Mouse (Mus musculus) embryo, embryonic 10.5 days (tissue): ENCODE data around the gene Ltn1.

Source experiments
- DNase-seq: peaks from one replicate; pipeline ENCODE4 v3.0.0-alpha.2; 2015; ENCODE audit warnings: low spot score

The Ltn1 gene

GRCm38 (mm10) chr16:87432033-87432814, at the start of gene Ltn1:
Gene Ltn1 (minus strand): TSS chr16:87432612.
- peak; percentile 99 for DNase-seq

- no peak for DNase-seq
These were observed 38.2 kb upstream of the Ltn1 start for GRCm38 (mm10) chr16:87470579-87470978.

DNA sequence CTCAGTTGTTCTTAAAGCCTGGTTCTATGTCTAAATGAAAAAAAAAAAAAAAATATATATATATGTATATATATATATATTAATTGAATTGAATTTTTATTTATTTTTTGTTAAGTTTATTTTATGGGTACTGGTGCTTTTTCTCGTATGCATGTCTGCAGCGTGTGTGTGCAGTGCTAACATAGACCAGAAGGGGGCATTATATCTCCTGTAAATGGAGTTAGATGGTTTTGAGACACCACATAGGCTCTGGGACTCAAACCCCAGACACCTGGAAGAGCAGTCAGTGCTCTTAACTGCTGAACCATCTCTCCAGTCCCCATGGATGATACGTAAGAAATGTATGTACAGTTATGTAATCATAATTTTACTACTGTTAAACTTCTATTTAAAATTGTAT, 26.3 kb upstream of the Ltn1 start:
- DNase-seq: no peak

DNA sequence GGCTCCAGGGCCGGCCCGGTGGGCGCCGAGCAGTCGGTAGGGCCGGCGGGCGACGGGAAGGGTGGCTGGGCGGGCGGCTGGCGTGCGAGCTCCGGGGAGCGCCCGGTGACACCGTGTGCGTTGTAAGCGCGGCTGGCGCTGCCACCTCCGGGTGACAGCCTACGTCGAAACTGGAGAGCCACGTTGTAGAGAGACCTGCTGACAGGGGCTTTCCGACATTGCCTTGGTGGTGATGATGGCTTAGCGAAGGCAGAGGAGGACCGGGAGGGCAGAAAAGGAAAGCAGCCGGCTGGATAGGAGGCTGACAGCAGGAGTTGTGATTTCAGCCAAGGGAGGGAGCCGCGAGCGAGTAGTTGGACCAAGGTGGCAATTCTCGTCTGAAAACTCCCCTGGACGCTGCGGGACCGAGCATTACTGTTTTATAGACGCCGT, 22.8 kb upstream of the Ltn1 start:
- DNase-seq: peak; percentile 24

DNA sequence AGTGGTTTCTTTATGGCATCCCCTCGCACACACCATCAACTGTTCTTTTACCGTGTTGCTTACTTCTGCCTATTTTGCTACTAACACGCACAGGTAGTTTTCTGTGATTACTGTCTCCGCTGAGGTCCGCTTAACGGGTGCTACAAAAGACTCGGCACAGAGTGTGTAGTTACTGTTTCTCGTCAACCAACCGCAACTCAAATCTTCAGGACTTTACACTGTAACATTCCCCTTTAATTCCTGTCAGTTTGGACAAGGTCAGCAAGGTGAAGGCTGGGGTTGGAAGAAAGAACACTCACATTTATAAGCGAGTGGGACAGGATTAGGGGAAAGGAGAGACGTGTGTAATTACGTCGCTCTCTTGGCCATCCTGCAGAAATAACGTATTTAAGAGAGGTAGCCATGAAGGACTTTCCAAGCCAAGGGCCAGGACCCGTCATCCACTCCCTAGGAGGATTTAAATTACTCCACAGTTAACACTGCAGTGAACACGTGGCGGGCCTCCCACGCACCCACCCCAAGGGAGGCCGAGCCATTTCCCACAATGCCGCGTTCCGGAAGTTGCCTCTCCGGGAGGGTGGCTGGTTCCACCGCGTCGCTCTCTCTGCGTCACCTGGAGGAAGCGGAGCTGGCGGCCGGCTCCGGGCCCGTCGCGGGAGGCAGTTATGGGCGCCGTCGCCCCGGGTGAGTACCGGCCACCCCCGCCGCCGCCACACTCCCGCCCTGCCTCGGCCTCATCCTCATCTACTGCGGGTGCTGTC, 22.2 kb upstream of the Ltn1 start, which contains the start of gene Usp16:
Usp16 (plus strand) TSS at position 285 of the 761 bp plus-strand sequence.
- peak; percentile 93 for DNase-seq

DNA sequence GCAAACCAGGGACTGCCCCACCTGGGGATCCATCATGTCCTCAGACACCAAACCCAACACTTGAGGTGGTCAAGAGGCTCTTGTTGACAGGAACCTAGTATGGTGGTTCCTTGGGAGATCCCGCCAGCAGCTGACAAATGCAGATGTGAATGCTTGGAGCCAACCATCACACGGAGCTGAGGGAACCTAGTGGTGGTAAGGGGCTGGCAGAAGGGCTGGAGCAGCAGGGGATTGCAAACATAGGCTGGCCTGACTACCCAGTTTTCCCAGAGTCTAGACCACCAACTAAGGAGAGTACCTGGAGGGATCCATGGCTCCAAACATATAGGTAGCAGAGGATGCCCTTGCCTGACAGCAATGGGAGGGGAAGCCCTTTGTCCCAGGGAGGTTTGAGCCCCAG, 20.8 kb upstream of the Ltn1 start:
- no peak for DNase-seq

GRCm38 (mm10) chr16:87445528-87445927, 13.1 kb upstream of the Ltn1 start:
- DNase-seq: no peak

GRCm38 (mm10) chr16:87445110-87445509, 12.7 kb upstream of the Ltn1 start:
- no peak for DNase-seq

GRCm38 (mm10) chr16:87444071-87444470, 11.7 kb upstream of the Ltn1 start:
- DNase-seq: no peak

DNA sequence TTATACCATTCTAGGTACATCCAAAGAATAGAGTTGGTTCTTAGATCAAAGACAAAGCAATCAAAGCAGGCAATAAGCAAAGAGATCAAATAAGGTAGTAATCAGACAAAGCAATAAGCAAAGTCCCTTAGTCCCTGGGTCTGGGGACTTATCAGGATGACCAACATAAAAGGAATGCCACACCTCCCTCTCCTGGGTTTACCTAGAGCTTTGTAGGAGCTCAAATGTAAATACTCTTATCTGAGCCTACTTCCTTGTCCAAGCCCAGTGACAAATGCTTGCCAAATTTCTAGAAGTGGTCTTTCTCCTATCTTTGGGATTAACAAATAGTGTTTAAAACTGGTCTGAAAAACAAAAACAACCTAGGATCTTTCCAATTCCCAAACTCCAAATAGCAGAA, 10.8 kb upstream of the Ltn1 start:
- no peak for DNase-seq

DNA sequence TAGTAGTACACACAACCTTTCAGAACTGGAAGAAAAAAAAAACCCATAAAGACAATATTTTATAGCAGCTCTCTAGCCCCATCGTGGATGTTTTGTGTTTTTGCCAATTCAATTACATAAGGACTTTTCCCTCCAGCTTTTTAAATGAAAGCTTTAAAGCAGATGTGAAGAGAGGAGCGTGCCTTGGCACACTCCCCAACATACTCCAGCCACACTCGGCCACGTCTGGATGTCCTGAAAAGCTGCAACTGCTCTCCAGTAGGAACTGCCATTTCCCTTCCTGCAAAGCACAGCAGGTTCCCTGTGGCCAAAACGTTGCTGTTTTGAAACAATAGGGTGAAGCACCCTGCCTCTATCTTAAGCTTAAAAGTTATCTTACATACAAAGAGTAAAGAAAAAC, 9.9 kb upstream of the Ltn1 start:
- DNase-seq: no peak

DNA sequence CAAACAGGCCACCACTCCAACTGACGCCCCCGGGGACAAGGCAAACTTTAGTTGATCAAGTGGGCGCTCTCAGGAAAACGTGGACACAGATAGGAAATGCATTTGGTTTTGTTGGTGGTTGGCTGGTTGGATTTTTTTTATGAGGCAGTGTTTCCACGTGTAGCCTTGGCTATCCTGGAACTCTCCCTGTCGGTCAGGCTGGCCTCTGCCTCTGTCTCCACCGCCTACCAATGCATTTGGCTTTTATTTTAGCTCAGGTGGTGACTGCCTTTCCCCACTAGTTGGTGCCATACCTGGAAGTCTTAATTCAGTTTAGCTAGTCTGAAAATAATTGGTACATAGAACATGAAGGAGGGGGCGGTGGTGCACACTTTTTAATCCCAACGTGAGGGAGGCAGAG, 8.7 kb upstream of the Ltn1 start:
- peak; percentile 18 for DNase-seq

- peak; percentile 97 for DNase-seq
These were observed 7.8 kb upstream of the Ltn1 start, which contains the start of gene Rwdd2b for GRCm38 (mm10) chr16:87440184-87440686. Gene Rwdd2b (minus strand): TSS chr16:87440573.

DNA sequence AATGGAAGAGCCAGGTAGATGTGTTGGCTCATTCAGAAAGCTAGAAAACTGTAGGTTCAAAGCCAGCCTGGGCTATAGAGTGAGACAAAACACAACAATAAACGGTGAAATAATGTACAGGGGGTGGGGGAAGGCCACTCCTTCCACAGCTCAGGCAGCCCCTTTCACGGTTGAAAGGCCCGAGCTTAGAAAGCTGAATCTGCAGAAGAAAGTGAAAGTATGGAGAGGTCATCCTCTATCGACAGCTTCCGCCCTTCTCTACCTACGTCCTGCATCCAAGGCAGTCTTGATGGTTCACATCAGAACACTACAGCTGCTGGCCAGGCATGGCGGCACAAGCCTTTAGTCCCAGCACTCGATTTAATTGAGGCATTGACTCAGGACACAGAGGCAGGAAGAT, 6.3 kb upstream of the Ltn1 start:
- DNase-seq: no peak

DNA sequence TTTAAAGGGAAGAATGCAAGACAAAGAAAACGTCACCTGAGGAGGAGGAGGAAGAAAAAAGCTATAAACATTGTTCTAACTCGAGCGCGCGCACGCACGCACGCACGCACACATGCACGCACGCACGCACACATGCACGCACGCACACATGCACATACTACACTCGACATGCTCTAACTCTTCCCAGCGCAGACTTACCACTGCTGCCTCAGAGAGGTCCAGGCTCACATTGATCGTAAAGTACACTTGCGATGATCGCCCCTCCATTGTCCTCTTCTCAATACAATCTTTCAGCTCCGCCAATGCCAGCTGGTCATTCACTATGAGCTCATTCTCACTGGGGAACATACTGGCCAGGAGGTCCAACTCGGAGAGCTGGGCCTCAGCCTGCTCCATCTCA, 4.7 kb upstream of the Ltn1 start:
- no peak for DNase-seq

GRCm38 (mm10) chr16:87435411-87436205, 3.2 kb upstream of the Ltn1 start:
- no peak for DNase-seq

DNA sequence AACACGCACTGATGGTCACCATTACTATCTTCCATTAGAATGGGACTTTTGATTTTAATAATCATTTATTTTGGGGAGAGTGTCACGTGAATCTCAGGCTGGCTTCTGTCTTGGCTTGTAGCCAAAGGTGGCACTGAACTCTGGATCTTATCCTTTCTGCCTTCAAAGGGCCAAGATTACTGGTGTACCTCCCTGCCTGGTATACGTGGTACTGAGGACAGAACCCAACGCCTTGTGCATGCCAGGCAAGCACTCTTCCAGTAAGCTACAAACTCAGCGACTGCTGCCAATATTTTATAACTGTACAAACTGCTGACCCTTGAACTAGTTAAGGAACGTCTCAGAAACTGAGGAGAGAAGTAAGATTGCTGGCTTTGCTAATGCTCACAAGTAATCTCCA, 2.5 kb upstream of the Ltn1 start:
- no peak for DNase-seq

- DNase-seq: no peak
These were observed 1.9 kb upstream of the Ltn1 start for GRCm38 (mm10) chr16:87434266-87434665.

DNA sequence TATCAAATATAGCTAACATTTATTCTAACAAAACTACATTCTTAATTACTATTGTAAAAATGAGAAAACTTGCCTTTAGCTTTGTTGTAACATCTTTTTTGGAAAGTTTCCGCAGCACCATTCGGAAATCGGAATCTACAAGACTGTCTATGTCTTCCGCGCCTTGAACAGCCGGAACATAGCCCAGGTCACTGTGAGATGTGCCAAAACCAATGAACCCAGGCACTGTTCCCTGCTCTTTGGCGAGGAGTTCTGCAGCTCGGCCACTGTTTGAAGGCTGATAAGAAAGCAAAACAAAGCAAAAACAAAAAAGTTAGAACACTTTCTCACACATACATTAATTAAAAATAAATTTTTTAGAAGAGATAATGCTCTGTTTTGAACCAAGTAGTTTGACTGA, 4.9 kb downstream of the Ltn1 start:
- DNase-seq: no peak

DNA sequence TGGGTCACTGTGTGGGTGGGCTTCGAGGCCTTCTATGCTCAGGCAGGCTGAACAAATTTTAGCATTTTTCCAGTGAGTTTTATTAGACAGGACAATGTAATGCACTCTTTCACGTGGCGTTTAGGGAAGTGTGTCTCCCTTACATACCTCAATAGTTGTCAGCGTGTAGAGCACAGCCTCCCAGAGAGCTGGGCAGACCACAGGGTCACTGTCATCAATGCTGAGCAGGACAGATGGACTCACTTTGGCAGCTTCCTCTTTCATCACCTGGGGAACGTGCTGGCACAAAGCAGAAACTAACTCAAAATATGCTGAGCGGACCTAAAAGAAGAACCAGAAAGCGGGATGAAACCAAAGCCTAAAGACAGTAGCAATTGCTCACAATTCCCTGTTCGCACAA, 11.8 kb downstream of the Ltn1 start:
- DNase-seq: no peak

GRCm38 (mm10) chr16:87405001-87405400, 27.4 kb downstream of the Ltn1 start:
- DNase-seq: peak; percentile 14
